Mouse (Mus musculus) left cerebral cortex, postnatal 4 days (tissue): ENCODE measurements around the gene Smarca2. TPM values are rescaled to one million over a fixed set of nuclear protein-coding genes. Genes with fewer than 3 reads are reported as not detected.

Source experiments
- DNase-seq: peaks from one replicate; pipeline ENCODE4 v3.0.0-alpha.2; 2022
- intact Hi-C: fragments of 180-260 bp; cut with DNase I; formaldehyde crosslinking; loops from one replicate; pipeline ENCODE4 v1.15.1; 2025
- total RNA-seq, 2 experiments: library from RNA; stranded (reverse); gene quantifications; 2 replicates each; pipeline ENCODE4 v1.2.3; 2021

Smarca2 gene
- total RNA-seq, 2 experiments from 2014 or later, result 222 to 231 TPM

GRCm38 (mm10) chr19:26768846-26769245 lies 164.0 kb downstream of the Smarca2 start:
- intact Hi-C loops, result no loop called here
- DNase-seq, result no peak

DNA sequence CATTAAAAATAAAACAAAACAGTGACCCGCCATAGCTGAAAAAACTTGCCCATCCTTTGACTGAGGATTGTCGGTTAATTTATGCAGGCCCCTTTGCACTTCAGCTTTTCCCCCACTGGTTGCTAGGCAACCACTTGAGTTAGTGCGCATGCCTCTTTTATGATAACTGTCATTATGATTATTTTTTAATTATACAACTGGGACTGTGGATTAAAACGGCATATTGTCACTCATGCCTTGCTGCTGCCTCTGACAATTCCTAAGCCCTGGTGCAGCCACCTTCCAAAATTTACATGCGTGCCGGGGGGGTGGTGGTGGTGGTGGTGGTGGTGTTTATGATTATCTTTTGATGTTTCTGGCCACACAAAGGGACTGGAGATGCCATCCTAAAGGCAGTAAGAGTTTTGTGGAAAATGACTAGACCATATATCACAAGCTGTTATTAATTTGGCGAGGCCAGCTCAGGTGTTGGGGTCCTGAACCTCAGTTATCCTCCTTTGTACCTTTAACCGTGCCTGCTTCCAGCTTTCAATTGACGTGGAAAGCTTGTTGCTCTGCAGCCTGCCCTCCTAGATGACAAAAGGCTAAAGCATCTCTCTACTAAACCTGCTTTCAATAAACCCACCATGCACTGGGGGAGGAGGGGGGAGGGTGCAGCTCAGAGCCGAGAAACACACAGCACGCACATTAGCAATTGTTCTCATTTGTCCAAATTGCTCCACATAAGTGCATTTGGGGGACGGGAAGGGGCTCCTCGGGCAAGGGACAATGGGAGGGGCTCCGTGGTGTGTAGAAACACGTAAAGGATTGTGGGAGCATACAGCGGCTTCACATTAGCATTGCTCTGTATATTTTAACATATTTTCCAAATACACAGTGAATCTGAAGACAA lies 165.0 kb downstream of the Smarca2 start:
- peak; percentile 50 for DNase-seq
- intact Hi-C loops, result no loop called here

GRCm38 (mm10) chr19:26770592-26770991 lies 165.7 kb downstream of the Smarca2 start:
- intact Hi-C loops, result no loop called here
- DNase-seq, result peak; percentile 37

DNA sequence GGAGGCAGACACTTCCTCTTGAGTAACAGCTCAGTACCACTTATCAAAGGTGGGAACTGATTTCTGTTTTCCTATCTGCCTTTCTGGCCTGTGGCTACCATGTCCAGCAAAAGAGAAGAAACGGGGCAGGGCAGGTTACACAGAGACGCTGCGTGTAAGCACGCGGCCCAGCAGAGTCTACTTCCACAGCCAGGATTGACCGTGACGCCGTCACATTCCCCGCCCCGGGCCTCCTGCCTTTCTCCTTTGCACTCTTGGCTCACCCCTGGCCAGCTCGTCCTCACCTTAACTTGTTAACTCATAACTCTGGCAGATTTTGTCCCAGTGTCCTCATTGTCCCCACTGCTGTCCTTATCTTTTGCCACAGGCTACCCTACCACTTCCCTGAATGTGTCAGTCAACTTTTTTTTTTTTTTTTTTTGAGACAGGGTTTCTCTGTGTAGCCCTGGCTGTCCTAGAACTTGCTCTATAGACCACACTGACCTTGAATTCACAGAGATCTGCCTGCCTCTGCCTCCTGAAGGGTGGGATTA lies 167.3 kb downstream of the Smarca2 start:
- no peak for DNase-seq
- intact Hi-C loops, result no loop called here

- DNase-seq, result no peak
- intact Hi-C loops, result no loop called here
Measured at GRCm38 (mm10) chr19:26776066-26777025, 171.5 kb downstream of the Smarca2 start.

DNA sequence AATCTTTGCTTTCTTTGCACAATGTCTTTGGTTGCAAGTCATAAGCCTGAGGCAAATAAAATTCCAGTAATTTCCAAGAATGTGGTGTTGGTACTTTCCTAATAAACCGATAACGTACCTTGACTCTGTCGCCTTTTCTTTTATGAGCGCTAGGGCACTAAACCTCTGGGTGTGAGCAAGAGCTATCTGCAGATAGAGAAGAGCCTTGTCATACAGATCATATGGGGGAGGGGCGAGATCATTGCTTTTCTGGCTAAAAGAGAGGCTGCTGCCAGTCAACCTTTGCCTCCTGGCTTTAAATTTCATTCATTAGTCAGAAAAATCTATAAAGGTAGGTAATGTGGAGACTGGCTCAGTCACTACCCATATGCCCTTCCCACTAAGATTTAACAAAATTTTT lies 173.3 kb downstream of the Smarca2 start:
- intact Hi-C loops, result no loop called here
- DNase-seq, result no peak

GRCm38 (mm10) chr19:26781209-26781608 lies 176.4 kb downstream of the Smarca2 start:
- DNase-seq, result no peak

DNA sequence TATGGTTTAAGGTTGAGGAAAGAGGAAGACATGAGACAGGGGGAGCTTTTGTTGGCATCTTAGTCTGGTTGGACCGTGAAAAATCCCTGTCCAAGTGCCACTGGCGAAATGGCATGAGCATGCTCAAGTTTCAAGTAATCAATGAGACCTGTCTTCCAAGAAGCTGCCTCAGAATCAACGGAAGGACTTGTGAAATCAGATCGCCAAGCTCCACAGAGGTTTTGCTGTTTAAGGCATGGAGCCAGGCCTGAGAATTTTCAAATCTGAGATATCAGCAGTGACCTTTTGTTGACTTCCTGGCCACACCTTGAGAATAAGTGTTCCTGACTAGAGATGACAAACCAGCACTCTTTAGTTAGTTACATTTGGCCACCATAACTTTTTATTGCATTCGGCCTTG lies 183.6 kb downstream of the Smarca2 start:
- no peak for DNase-seq

More at GRCm38 (mm10) chr19:26781209-26781608, 176.4 kb downstream of the Smarca2 start:
- intact Hi-C loops, result no loop called here

GRCm38 (mm10) chr19:26790386-26791346 lies 185.8 kb downstream of the Smarca2 start:
- no peak for DNase-seq
- intact Hi-C loops, result no loop called here

More for the DNA sequence above, 183.6 kb downstream of the Smarca2 start:
- intact Hi-C loops, result no loop called here

DNA sequence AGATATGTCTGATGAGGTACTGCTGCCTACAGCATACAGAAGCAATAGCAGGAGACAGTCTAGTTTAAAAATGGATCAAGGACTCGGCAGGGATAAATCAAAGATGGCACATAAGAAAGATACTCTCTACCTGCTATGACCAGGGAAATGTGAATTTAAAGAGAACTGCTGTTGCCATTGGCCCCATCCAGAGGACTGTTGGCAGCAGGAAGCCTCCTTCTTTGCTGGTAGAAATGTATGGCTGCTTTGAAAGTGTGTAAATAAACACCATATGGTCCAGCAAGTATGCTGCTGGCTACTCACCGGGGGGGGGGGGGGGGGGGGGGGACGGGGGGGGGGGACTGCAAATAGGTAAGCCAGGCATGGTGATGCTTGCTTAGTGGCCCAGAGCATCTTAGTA lies 189.5 kb downstream of the Smarca2 start:
- DNase-seq, result no peak
- intact Hi-C loops, result no loop called here

DNA sequence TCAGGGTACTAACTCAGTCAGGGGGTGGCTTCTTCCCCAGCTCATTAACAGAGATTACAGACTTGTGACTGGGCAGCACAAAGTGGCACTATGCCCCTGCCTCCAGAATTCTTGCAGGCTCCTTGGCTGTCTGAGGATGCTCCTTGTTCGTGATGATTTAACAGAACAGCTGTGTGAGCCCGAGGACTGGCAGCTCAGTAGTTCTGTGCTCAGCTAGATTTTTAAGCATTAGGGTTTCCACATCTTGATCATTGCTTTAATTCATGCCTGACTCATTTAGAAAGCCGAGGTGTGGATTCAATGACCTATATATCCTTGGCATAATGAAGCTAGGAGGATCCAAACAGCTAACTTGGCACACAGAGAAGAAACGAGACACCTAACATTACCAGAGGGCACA lies 191.2 kb downstream of the Smarca2 start:
- no peak for DNase-seq

GRCm38 (mm10) chr19:26804401-26804800 lies 199.6 kb downstream of the Smarca2 start:
- intact Hi-C loops, result no loop called here
- DNase-seq, result no peak

More for the DNA sequence above, 191.2 kb downstream of the Smarca2 start:
- intact Hi-C loops, result no loop called here

DNA sequence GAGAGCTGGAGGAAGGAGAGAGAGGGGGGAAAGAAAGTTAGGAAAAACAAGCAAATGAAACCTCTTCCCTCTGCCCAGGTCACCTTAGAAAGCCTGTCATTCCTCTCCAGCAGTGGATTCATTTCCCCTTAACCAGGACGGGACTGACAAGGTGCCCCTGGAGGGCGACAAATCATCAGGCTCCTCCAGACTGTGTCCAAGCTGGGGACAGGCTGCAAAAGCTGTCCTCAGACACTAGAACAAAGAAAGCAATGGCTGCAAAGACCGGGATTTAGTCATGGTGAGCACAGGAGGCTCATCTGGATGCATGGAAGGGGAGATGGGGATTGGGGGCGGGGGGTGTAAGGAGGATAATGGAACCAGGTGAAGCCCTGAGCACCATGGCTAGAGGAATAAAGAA lies 209.8 kb downstream of the Smarca2 start:
- intact Hi-C loops, result no loop called here

DNA sequence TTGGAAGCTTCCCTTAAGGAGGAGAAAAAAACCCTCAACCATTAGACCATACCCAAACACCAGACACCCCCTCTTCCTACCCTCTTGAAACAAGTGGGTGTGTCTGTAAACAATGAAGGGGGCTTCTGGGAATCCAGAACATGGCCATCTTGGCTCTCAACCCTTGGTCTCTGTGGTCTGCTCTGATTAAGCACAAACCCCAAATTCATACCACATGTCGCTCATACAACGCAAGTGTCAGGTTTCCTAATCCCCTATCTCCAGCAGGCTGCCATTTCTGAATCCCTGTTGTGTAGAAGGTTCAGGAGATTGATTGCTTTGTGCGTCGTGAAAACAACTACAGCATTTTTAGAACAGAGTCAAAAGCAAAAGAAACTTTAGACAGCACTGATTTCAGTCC lies 213.1 kb downstream of the Smarca2 start:
- no peak for DNase-seq
- intact Hi-C loops, result no loop called here

More for the DNA sequence above, 209.8 kb downstream of the Smarca2 start:
- peak; percentile 64 for DNase-seq
